8 mouse cellular contexts compared by ENCODE assay signal in genomic region chr11:88204593-88205368, GRCm38 (mm10). TPM values are rescaled to one million over a fixed set of nuclear protein-coding genes. Genes with fewer than 3 reads are reported as not detected.
DNase-seq lines count a peak whose midpoint lies in the region; ATAC-seq and TF ChIP-seq lines count a peak whose summit lies in the region.

No protein-coding gene starts in this region.

- no peak for TF ChIP-seq RAD21 in CH12.LX (IDR thresholded peaks at IDR 0.05; ENCODE audit: low read depth, low read length)

- H3K27me3 ChIP-seq in CH12.LX (replicated peaks): peaks cover 33% of the 10 kb centered on the region
- peaks cover 9% of the 10 kb centered on the region; the same call in 1 of the 2 replicates for H3K27me3 ChIP-seq in forebrain, embryonic 10.5 days (ENCODE audit: poor library complexity, severe bottlenecking)
- no peaks in the 10 kb centered on the region for H3K27me3 ChIP-seq in liver, adult 2 months (ENCODE audit: control insufficient read depth, insufficient read depth, low read length)
- H3K27me3 ChIP-seq in stomach, embryonic 15.5 days (replicated peaks): no peaks in the 10 kb centered on the region

- in situ Hi-C loops in CH12.LX (cut with MboI; ENCODE audit: low pct_ligation_motif_present, low pct_unique_long_range_greater_than_20kb, low sequenced_read_pairs): loop anchor here (5.0 kb wide), 1 partner anchor 237 kb away; no protein-coding TSS in a partner anchor

- intact Hi-C loops in gastrocnemius, adult 2 months (cut with DNase I): loop anchor here (5.0 kb wide), 1 partner anchor 232 kb away; no protein-coding TSS in a partner anchor

- peaks cover 18 to 31% of the 10 kb centered on the region in 2 experiments for H3K36me3 ChIP-seq in CH12.LX (replicated peaks in 1 of 2; ENCODE audit: control insufficient read depth in 1 of 2, insufficient read depth in 1 of 2, low read length in 1 of 2)
- H3K36me3 ChIP-seq in forebrain, embryonic 10.5 days (replicated peaks): peaks cover 35% of the 10 kb centered on the region
- peaks cover 3% of the 10 kb centered on the region; the same call in 1 of the 2 replicates for H3K36me3 ChIP-seq in liver, adult 2 months (ENCODE audit: control insufficient read depth, insufficient read depth, low read length)
- peaks cover 1% of the 10 kb centered on the region; the same call in 1 of the 2 replicates for H3K36me3 ChIP-seq in stomach, embryonic 15.5 days

- H3K4me2 ChIP-seq in CH12.LX (ENCODE audit: insufficient read depth, low read depth, poor library complexity, severe bottlenecking): peak overlapping the region; percentile 35
- H3K4me2 ChIP-seq in stomach, embryonic 15.5 days: peak overlapping the region; percentile 81

- peaks cover 15% of the 10 kb centered on the region for H3K79me2 ChIP-seq in CH12.LX (replicated peaks; ENCODE audit: control insufficient read depth, extremely low read depth, insufficient read depth, poor library complexity, severe bottlenecking)
- H3K79me2 ChIP-seq in liver, adult 2 months (ENCODE audit: control insufficient read depth, insufficient read depth, low read length): peaks cover 8% of the 10 kb centered on the region; the same call in 1 of the 2 replicates

- DNase-seq in gastrocnemius, adult 2 months: no peak
- no peak for DNase-seq in gastrocnemius, postnatal 25 days
- no peak for DNase-seq in CH12.LX (ENCODE audit: extremely low read depth)
- no peak for DNase-seq in forebrain, embryonic 10.5 days (ENCODE audit: extremely low spot score, low spot score)
- DNase-seq in liver, adult 2 months (ENCODE audit: extremely low read depth, low read depth, low spot score): peak; percentile 23
- DNase-seq in gastrocnemius, postnatal 4 days (ENCODE audit: low spot score in 2 of 2): no peak
- DNase-seq in natural killer cell, adult 2 months (ENCODE audit: low spot score in 2 of 2): no peak

- peaks cover 17 to 42% of the 10 kb centered on the region in 2 experiments for H3K4me1 ChIP-seq in CH12.LX (ENCODE audit: control insufficient read depth in 1 of 2, insufficient read depth in 2 of 2)
- H3K4me1 ChIP-seq in forebrain, embryonic 10.5 days: peaks cover 37% of the 10 kb centered on the region
- peaks cover 7% of the 10 kb centered on the region for H3K4me1 ChIP-seq in liver, adult 2 months (ENCODE audit: control insufficient read depth, insufficient read depth, low read length)
- H3K4me1 ChIP-seq in stomach, embryonic 15.5 days: peaks cover 9% of the 10 kb centered on the region

- TF ChIP-seq POLR2A in CH12.LX (IDR thresholded peaks at IDR 0.05; ENCODE audit: low read depth, low read length): no peak
- no peak for TF ChIP-seq POLR2A in liver, adult 2 months (IDR thresholded peaks at IDR 0.05; ENCODE audit: extremely low read depth, insufficient read depth, low read length)

- peak overlapping the region; percentile 79 for H3K4me3 ChIP-seq in gastrocnemius, adult 2 months
- H3K4me3 ChIP-seq in CH12.LX (replicated peaks in 1 of 3; ENCODE audit: low read depth in 2 of 3, low read length in 2 of 3, poor library complexity in 1 of 3): peak overlapping the region; percentile 78 to 100 (median 84)
- peak overlapping the region; percentile 76 for H3K4me3 ChIP-seq in forebrain, embryonic 10.5 days
- H3K4me3 ChIP-seq in liver, adult 2 months (ENCODE audit: insufficient read depth, low read depth, low read length): peak overlapping the region; percentile 71
- H3K4me3 ChIP-seq in stomach, embryonic 15.5 days (replicated peaks): peak overlapping the region; percentile 77

- no peak for TF ChIP-seq CTCF in gastrocnemius, adult 2 months (IDR thresholded peaks at IDR 0.05)
- no peak for TF ChIP-seq CTCF in CH12.LX (conservative IDR thresholded peaks at IDR 0.05 in 1 of 2, IDR thresholded peaks at IDR 0.05 in 1 of 2; ENCODE audit: low read depth in 2 of 2, low read length in 2 of 2)
- TF ChIP-seq CTCF in liver, adult 2 months (IDR thresholded peaks at IDR 0.05; ENCODE audit: low read depth, low read length): no peak

- H3K9ac ChIP-seq in CH12.LX (ENCODE audit: insufficient read depth, low read depth): peak overlapping the region; percentile 90
- H3K9ac ChIP-seq in liver, adult 2 months (ENCODE audit: low read depth, low read length): peak overlapping the region; percentile 72
- peak overlapping the region; percentile 52; the same call in 1 of the 2 replicates for H3K9ac ChIP-seq in stomach, embryonic 15.5 days

- peak overlapping the region; percentile 99 for H3K27ac ChIP-seq in gastrocnemius, adult 2 months
- peak overlapping the region; percentile 37 for H3K27ac ChIP-seq in CH12.LX (ENCODE audit: insufficient read depth, low read depth)
- peak overlapping the region; percentile 92 for H3K27ac ChIP-seq in forebrain, embryonic 10.5 days
- H3K27ac ChIP-seq in liver, adult 2 months (replicated peaks; ENCODE audit: insufficient read depth, low read depth, low read length): peak overlapping the region; percentile 38
- peak overlapping the region; percentile 62 for H3K27ac ChIP-seq in stomach, embryonic 15.5 days

- H3K9me3 ChIP-seq in CH12.LX (replicated peaks; ENCODE audit: low read length): no peaks in the 10 kb centered on the region
- H3K9me3 ChIP-seq in forebrain, embryonic 10.5 days: no peaks in the 10 kb centered on the region
- H3K9me3 ChIP-seq in stomach, embryonic 15.5 days: no peaks in the 10 kb centered on the region

- dilution Hi-C loops in CH12.LX (cut with MboI; ENCODE audit: extremely low pct_ligation_motif_present, extremely low pct_unique_long_range_greater_than_20kb, low sequenced_read_pairs): no loop called here

- peak; percentile 8; the same call in 1 of the 2 replicates for ATAC-seq in stomach, embryonic 15.5 days (ENCODE audit: insufficient read depth, low FRiP score, low read depth)

- 33% methylated on average over 30 of the region's 30 CpGs for WGBS in forebrain, embryonic 10.5 days
- 26% methylated on average over 30 of the region's 30 CpGs for WGBS in liver, adult 2 months
- WGBS in stomach, embryonic 15.5 days: 30% methylated on average over 30 of the region's 30 CpGs

- no peak for TF ChIP-seq EP300 in CH12.LX (IDR thresholded peaks at IDR 0.05; ENCODE audit: low read length)

TF ChIP-seq in CH12.LX, 34 proteins besides CTCF, POLR2A, EP300 and RAD21:
- TF ChIP-seq MXI1 (IDR thresholded peaks at IDR 0.05; ENCODE audit: low read depth, low read length) (0 out of 2 replicates have a peak, but pooled peaks have one; percentile 11), ELF1 (IDR thresholded peaks at IDR 0.05; ENCODE audit: low read depth, low read length) (no peak), TBP (conservative IDR thresholded peaks at IDR 0.05; ENCODE audit: low read depth, low read length) (no peak), JUN (IDR thresholded peaks at IDR 0.05; ENCODE audit: insufficient read depth, low read depth, low read length) (no peak), CHD1 (IDR thresholded peaks at IDR 0.05; ENCODE audit: low read depth, low read length) (no peak)

RNA-seq across cellular contexts. Expression of gene Mrps23, which starts 0.6 kb away (rescaled TPM):
- total RNA-seq in gastrocnemius, adult 2 months (2021): 100 to 1,000 TPM; 122 to 144 TPM
- total RNA-seq in gastrocnemius, postnatal 25 days (2021): 100 to 1,000 TPM; 126 to 133 TPM
- total RNA-seq in CH12.LX (2012; rRNA removed) (216 and 227 TPM in 2 replicates), CH12.LX (2014; rRNA removed) (185 and 213 TPM in 2 replicates)
- 233 and 262 TPM in 2 replicates for polyA plus RNA-seq in CH12.LX (2012; ENCODE audit: insufficient read length, low read depth)
- polyA plus RNA-seq in forebrain, embryonic 10.5 days (2016; fragmentation: Nextera tagmentation; extraction: Ambion mirVana): 65.5 and 72.6 TPM in 2 replicates
- 21.6 and 24.2 TPM in 2 replicates for total RNA-seq in liver, adult 2 months (2014; rRNA removed)
- polyA plus RNA-seq in liver, adult 2 months (2012; rRNA removed): 28.8 and 37.8 TPM in 2 replicates
- polyA plus RNA-seq in stomach, embryonic 15.5 days (2015; fragmentation: Nextera tagmentation; extraction: Ambion mirVana): 52.8 and 59.5 TPM in 2 replicates
- 100 to 1,000 TPM in 1 of 2 experiments, 10 to 100 TPM in 1; 97.6 to 102 TPM for total RNA-seq in gastrocnemius, postnatal 4 days (2021)

Comparison
In these comparisons a context has a peak if more than half of its experiments do, and no peak if none do; other contexts are left out.
1. H3K27ac ChIP-seq: peak in every context shown above with its lines; median percentile 99 in gastrocnemius, adult 2 months; 92 in forebrain, embryonic 10.5 days; 62 in stomach, embryonic 15.5 days; 38 in liver, adult 2 months; 37 in CH12.LX.